Mouse (Mus musculus) telencephalon, adult 2 months (tissue): ENCODE results near the gene Usp33.

Experiments
- DNase-seq: peaks from one replicate; pipeline ENCODE4 v3.0.0-alpha.2; 2011; ENCODE audit warnings: low read depth, low spot score

Gene Usp33

GRCm38 (mm10) chr3:152339862-152340557 is 6.3 kb upstream of the Usp33 start, which contains the start of gene Miga1:
TSS of gene Miga1 (minus strand) at chr3:152340407.
- peak; percentile 72 for DNase-seq

- no peak for DNase-seq
Observed at GRCm38 (mm10) chr3:152342961-152343517, 3.2 kb upstream of the Usp33 start.

GRCm38 (mm10) chr3:152346633-152347141 is 409 bp downstream of the Usp33 start:
- no peak for DNase-seq

- no peak for DNase-seq
Observed at GRCm38 (mm10) chr3:152347227-152347626, 949 bp downstream of the Usp33 start.

GRCm38 (mm10) chr3:152348011-152348830 is 1.9 kb downstream of the Usp33 start:
- no peak for DNase-seq

GRCm38 (mm10) chr3:152350431-152350830 is 4.2 kb downstream of the Usp33 start:
- no peak for DNase-seq

GRCm38 (mm10) chr3:152350966-152351365 is 4.7 kb downstream of the Usp33 start:
- no peak for DNase-seq

- no peak for DNase-seq
Observed at GRCm38 (mm10) chr3:152352289-152352688, 6.0 kb downstream of the Usp33 start.

GRCm38 (mm10) chr3:152353434-152354177 is 7.3 kb downstream of the Usp33 start:
- DNase-seq: no peak

- DNase-seq: no peak
Observed at GRCm38 (mm10) chr3:152355361-152355760, 9.1 kb downstream of the Usp33 start.

GRCm38 (mm10) chr3:152356751-152357150 is 10.5 kb downstream of the Usp33 start:
- no peak for DNase-seq

GRCm38 (mm10) chr3:152359151-152359550 is 12.9 kb downstream of the Usp33 start:
- no peak for DNase-seq

GRCm38 (mm10) chr3:152364181-152364580 is 17.9 kb downstream of the Usp33 start:
- no peak for DNase-seq

GRCm38 (mm10) chr3:152376063-152376462 is 29.8 kb downstream of the Usp33 start:
- no peak for DNase-seq

- DNase-seq: no peak
Observed at GRCm38 (mm10) chr3:152384106-152384505, 37.8 kb downstream of the Usp33 start.

- peak; percentile 83 for DNase-seq
Observed at GRCm38 (mm10) chr3:152395350-152396277, 49.3 kb downstream of the Usp33 start, which contains the start of gene Zzz3. TSS of gene Zzz3 (plus strand) at chr3:152395473.

- peak; percentile 90 for DNase-seq
Observed at GRCm38 (mm10) chr3:152396278-152396987, 50.2 kb downstream of the Usp33 start.

- no peak for DNase-seq
Observed at GRCm38 (mm10) chr3:152396988-152397314, 50.7 kb downstream of the Usp33 start.

GRCm38 (mm10) chr3:152397335-152397940 is 51.2 kb downstream of the Usp33 start:
- DNase-seq: no peak
